Mouse (Mus musculus) c-Kit-positive CD71-positive TER-119-positive erythroid progenitor cells, embryonic 14.5 days (primary cell): ENCODE measurements around the gene Pdgfa.

Source experiments
- DNase-seq: peaks from one replicate; pipeline ENCODE4 v3.0.0-alpha.2; 2013; ENCODE audit warnings: low spot score

Gene Pdgfa

DNA sequence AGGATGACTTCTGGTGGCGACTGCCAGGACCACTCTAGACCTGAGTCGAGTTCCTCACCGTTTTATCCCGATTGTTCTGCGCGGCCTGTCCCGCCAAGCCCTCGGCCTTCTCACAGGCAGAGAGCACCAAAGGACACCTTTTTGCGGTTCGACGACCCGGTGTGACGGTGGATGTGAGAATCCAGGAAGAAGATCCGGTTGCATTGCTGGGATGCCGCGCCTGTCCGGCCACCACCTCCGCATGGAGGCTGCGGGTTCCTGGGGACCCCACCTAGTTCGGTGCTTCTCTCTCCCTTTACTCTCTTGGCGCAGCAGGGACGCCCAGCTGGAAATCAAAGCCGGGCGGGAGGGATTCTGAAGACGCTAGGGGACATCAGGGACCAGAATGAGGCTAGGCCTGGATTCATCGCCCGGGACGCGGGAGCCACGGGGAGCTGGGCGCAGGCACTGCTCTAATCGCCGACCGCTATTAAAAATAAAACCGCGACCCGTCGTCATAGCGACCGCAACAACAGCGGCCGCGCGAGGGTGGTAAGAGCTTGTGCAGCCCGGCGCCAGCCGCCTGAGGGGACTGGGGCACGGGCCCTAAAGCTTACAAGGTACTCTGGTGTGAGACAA, at the start of gene Pdgfa:
Gene Pdgfa (minus strand): TSS at position 200 of the 618 bp plus-strand sequence.
- no peak for DNase-seq

GRCm38 (mm10) chr5:139046636-139047035, 49.5 kb upstream of the Pdgfa start:
- DNase-seq = no peak

DNA sequence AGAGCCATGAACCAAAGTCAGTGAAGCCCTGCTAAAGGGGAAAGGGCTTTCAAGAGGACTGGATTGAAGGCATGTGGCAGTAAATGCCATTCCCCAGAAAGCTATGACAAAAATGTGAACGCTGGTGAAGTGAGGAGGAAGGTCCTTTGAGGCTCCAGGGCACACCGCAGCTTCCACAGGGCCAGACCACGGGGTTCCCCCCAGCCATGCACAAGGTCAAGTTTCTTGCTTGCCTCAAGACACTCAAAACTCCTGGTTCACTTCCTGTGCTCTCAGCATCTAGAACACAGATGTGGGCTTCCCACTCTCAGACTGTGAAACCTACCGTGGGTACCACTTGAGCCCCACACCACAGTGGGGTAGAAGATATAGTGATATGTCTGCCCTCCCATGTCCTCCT, 46.4 kb upstream of the Pdgfa start:
- DNase-seq = no peak

DNA sequence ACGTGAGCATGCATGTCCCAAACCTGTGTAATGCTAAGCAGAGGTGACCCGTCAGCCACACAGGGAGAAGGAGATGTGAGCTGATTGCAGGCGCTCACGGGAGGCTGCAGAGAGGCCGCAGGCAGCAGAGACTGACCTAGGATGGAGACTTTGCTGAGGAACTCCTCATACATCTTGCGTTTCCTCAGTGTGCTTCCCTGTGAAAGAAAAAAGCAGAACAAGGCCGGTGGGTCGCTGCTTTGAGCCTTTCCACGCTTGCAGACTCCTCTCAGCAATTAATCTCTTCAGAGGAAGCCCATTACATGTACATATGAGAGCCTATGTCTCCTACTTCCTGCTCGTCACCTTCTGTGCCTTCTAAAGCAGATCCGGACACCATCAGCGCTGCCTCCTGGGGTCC, 45.1 kb upstream of the Pdgfa start:
- DNase-seq = no peak

- no peak for DNase-seq
These were observed 38.0 kb upstream of the Pdgfa start for GRCm38 (mm10) chr5:139035171-139035570.

DNA sequence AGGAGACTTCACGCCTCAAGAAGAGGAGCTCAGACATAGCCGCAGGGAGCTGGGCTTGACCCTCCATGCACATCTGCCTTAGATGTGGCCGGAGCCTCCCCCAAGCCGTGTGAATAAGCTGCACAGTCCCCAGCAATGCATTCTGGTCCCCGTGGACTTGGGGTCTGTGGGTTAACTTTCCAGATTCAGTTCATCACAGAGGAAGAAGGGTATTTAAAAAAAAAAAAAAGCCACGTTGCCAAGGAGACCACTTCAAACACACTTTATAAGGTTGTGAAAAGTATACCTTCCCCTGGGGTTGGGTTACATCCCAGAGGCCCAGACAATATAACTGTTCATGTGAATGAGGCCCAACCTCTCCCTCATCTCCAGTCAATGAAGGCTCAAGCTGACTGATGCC, 37.6 kb upstream of the Pdgfa start:
- DNase-seq = no peak

DNA sequence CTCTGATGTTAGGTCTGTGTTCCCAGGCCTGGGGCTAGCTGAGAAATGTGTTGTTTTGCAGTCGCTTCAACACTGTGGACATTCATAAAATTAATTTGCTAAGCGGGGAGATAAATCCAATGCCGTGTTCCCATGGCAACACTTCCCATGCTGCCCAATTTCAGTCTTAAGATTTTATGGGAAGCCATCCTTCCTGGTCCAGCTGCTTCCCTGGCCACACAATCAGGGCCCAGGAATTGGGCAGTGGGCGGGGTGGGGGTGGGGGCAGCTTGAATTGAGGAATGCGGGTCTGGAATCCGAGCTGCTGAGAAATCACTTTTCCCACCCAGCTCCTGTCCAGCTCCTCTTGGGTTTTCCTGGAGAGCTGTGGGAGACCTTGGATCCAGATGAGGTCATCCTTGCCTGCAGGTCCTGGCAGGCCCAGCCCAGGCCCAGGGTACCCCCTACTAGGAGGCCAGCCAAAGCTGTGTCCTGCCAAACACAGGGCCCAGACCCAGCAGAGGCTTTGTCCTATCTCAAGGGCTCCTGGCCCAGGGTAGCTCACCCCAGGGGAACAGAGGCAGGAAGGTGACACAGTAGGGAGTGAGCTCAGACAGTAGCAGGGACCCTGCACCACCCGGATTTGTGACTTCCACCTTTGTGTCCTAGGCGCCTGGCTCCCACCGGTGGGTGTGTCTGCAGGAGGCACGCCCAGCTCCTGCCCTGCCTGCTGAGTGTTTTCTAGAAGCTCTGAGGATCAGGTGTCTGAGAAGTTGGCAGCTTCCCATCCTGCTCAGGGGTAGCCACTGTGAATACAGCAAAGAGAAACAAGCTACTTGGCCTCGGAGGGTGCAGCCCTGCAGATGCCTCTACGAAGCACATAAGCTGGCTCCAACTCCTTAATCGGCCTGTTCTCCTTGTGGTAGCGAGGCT, 36.5 kb upstream of the Pdgfa start:
- DNase-seq = no peak

- no peak for DNase-seq
These were observed 30.4 kb upstream of the Pdgfa start for GRCm38 (mm10) chr5:139027603-139028002.

DNA sequence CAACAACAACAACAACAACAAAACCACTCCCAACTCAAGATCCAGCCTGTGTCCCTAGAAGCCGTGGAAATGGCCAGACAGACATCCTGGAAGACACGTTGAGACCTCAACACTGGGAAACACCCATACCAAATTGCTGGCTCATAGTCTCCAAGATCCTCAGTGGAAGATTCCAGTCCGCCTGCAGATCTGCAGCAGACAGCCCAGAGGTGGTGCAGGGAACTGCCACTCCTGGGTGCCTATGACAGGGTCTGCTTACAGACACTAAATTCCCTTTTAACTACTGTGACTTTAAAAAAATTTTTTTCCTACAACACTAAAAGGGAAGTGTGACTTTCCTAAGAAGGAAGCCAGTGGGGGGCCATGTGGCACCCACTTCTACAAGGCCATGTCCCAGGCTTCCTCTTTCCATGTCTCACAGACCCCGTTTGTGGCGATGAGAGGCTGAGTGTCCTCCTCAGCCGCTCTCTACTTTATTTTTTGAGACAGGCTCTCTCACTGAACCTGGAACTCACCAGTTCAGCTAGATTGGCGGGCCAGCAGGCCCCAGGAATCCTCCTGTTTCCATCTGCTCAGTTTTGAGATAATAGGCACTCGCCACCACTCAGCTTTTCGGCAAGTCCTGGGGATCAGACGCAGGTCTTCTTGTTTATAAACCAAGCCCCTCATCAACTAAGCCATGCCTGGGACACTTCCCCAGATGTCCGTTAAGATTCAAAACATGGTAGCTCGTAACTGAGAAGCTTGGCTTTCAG, 27.4 kb upstream of the Pdgfa start:
- no peak for DNase-seq

DNA sequence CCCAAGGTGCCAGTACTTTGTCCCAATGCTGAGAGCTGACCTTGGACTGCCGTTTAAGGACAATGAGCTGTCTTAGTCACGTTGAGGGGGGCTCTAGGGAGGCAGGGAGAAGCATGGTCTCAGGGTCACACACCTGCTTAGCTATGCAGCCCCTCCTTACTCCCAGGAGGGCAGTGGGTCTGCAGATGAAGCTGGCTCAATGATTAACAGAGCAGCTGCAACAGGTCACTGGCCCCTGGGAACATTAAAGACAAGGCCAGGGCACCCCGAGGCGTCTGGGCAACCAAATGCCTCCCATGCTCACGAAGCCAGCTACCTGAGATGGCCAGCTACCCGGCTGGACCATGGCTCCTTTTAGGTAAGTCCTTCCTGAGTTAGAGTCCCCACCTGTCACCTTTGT, 23.4 kb upstream of the Pdgfa start:
- no peak for DNase-seq

DNA sequence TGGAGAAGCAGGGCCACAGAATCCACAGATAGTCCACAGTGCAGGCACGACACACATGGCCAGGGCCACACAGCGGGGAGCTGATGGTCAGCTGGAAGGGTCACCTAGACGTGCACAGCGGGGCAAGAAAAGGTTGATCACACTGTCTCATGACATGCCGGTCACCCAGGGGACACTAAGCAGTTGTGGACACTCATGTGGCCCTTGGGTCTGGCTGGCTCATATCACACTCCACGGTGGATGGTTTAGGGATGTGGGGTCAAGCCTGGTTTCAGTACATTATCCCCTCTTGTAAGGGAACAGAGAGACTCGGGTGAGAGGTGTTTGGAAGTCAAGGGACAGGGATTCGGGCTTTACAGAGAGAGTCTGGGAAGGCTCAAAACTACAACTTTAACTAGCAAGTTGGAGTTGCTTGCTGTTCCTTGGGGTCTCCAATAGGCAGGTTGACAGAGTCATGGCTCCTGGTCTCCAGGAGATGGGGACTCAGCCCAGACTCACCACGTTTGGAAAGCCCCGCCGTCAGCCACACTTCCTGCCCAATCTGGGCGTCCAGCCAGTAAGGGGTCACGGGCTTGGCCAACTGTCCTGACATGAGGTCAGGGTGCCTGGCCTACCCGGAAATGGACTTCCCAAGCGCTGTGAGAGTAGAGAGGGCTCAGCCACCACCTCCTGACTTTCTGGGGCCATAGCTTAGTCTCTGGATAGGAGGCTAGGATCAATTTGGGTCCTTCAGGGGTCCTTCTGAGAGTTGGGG, 20.4 kb upstream of the Pdgfa start:
- DNase-seq = no peak

DNA sequence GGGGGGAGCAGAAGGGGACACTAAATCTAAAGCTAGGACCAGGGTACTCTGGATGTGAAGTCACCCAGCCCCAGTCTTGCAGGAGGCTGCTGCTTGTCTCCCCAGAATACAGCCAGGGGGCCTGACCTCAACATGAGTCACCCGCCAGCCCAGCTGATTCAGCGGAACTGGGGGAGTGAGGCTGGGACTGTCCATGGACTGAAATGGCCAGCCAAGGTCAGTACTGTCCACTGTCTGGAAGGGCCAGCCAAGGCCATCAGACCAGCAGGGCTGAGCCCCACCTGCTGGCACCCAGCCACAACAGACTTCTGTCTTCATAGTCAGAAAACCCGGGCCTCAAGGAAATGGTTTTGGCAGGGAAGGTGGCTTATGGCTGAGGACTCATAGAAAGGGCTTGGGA, 17.9 kb upstream of the Pdgfa start:
- DNase-seq = no peak

- DNase-seq = no peak
These were observed 13.5 kb upstream of the Pdgfa start for GRCm38 (mm10) chr5:139010649-139011048.

DNA sequence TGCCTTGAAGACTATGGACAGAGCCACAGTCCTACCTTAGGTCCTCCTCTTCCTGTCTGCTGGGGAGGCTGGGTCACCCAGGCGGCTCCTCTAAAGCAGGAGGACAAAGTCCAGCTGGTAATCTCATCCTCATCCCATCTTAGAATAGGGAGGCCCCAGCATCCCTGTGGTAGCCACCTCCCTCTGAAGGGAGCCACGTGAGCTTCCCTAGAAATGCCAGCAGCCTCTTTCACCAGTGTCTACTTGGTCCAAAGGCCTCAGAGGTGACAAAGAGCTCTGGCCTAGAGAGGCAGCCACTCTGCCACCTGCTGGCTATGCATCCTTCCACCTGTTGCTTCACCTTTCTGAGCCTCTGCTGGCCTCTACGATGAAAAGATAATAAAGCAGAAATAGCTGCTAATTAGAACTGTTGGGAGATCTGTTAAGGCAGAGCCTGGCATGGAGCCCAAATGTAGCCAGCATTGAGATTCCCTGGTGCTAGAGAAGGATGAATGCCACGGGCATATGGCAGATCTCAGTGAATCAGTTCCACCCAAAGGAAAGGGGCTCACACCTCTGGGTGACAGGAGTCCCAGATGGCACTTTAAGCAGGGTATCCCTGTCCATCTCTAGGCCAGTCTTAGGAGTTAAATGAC, 10.1 kb upstream of the Pdgfa start:
- DNase-seq = no peak

DNA sequence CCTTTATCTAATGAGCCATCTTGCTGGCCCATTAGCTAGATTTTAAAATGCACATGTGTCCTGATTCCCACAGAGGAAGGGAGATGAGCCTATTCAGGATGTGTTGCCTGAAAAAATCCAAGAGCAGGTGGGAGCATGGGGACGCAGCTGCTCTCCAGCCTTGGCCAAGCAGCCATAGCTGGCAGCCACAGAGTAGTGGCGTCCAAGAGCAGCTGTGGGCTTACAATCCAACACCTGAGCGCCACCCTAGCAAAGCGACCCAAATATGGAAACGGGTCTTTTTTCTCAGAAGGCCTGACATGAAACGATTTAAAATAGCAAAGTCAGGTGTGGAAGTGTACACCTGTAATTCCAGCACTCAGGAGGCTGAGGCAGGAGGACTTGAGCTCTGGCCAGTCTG, 7.4 kb upstream of the Pdgfa start:
- no peak for DNase-seq

DNA sequence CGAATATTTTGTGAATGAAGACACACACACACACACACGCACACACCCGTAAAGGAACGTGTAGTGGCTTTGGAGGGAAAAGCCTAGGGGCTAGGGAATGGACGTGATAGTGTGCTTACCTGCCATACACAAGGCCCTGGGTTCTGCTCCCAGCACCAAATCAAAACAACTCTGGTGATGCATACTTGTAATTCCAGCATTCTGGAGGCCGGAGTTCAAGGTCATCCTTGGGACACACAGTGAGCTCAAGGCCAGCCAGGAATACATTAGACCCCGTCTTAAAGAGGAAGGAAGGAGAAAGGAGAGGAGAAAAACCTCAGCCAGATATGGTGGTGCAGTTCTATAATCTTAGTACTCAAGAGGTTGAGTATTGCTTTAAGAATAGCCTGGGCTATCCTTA, 2.5 kb upstream of the Pdgfa start:
- no peak for DNase-seq

- DNase-seq = no peak
These were observed 888 bp upstream of the Pdgfa start for GRCm38 (mm10) chr5:138997936-138998580.

DNA sequence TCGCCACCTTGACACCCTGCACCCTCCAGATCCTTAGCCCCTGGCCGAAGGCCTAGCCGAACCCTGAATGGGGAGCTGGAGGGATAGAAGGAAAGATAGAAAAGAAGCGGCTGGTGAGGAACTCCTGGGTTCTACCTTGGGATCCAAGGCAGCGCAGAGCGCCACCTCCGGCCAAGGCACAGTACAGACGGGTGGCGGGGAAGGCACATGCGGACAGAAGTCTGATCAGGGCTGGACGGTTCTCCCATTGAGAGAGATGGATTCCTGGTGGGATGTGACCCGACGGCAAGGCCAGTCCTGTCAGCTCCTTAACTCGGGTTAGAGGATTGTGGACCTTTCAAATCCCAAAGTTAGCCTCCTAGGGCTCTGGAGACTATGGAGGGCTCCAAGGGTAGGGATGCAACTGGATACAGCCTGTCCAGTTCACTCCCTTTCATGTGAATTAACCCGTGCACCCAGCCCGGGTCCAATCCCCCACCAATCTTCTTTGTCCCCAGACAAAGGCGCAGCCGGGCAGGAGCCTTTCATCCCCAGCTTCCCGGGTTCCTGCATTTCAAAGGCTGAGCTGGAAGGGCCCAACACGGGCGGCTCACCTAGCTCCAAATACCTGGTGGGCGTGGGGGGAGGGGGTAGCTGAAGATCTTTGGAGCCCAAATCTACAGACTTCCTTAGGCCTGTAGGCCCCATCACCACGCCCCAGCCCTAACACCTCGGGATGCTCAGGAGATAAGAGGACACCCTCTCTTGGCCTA, 672 bp downstream of the Pdgfa start:
- DNase-seq = no peak

DNA sequence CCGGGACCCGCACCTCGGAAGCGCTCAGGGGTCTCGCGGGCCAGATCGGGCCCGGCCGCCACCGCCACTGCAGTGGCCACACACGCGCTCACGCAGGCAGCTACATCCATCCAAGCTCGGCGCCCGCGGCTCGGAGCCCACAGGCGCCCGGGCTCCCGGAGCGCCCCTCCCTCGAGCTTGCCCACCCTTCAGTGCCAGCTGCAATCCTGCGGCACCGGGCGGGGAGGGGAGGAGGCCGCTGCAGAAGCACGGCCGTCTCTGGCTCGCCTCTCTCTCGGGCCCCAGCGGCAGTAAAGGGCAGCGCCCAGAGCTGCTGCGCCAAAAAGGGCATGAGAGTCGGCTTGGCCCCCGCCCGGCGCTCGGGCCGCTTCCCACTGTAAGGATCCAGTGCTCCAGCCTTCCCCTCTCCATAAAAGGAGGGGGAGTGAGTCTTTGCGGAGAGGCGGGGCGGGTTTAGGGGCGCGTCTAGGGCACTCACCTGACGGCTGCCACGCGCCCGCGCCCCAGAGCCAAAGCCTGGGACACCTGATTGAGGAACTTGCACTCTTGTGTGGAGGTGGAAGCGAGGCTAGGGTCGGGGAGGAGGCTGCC, 1.4 kb downstream of the Pdgfa start:
- DNase-seq = no peak
